Mouse (Mus musculus) thymus, postnatal 10 days (tissue): ENCODE data around the gene Vipas39.
"Not testable (repeated sequence)": the region's sequence is repeated elsewhere in the genome, so short reads cannot be mapped to it uniquely, and the experiment has no call there.

Experiments
- DNase-seq, 2 experiments: peaks; one replicate each; pipeline ENCODE4 v3.0.0; 2021; ENCODE audit warnings: low spot score in 2 of 2

Vipas39 gene

DNA sequence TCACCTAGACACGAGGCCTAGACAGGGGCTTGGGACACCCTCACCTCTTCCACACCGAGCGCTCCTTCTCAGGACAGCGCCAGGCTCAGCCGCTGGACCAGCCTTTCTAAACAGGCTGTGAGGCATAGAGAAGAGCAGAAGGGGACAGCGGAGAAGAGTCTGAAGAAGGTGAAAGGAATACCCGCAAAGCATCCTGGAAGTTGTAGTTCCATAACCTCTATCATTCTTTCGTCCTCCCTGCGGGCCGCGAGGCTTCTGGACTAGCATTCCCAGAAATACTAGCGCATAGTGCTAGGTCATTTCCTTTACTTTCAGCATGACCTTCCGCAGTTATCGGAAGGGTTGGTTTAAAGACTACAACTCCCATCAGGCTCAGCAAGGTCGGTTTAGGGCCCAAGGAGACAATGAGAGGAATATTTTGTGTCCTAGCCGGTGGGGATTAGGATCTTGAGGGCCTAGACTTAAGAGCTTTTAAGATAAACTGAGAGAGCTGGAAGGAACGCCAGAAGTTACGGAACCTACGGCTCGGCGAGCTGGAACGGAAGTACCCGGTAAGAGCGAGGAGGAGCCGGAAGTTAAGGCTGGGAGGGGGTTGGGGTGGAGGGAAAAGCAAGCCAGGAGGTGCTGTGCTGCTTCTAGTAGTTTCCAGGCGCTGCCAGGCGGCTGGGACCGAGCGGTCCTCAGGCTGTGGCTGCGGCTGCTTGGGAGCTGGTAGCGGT is at the start of gene Vipas39, which contains the start of gene Ahsa1:
Gene Vipas39 (minus strand): TSS at position 149 of the 719 bp plus-strand sequence.
Gene Ahsa1 (plus strand): TSS at position 372 of the 719 bp plus-strand sequence.
- peak; percentile 84 to 86 for DNase-seq

DNA sequence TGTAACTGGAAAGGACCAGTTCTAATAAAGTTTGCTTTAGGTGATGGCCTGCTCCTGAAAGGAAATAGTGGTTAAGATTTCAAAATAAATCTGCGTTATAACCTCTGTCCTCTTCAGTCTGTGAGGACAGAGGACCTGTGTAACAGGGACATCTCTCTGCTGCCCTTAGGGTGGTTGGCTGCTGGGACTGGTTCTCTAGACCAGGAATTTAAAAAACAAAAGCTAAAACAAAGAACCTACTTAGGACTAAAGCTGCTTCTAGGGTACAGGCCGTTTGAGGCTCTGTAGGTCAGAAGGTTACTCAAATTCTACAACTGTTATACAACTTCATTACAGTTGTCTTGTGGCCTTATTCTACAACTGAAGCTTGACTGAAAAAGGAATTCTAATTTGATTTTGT is 47.0 kb upstream of the Vipas39 start:
- DNase-seq: no peak

DNA sequence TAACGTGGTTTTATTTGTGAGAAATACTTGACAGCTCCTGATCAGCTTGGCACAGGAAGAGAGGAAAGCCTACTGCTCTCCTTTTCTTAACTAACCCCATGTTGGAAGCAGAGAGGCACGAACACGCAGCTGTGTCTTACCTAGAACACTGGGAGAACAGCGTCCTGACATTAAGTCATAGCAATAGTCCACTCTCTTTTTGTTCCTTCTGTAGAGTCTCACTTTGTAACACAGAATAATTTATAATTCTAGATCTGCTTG is 40.5 kb upstream of the Vipas39 start:
- DNase-seq: not testable (repeated sequence)

DNA sequence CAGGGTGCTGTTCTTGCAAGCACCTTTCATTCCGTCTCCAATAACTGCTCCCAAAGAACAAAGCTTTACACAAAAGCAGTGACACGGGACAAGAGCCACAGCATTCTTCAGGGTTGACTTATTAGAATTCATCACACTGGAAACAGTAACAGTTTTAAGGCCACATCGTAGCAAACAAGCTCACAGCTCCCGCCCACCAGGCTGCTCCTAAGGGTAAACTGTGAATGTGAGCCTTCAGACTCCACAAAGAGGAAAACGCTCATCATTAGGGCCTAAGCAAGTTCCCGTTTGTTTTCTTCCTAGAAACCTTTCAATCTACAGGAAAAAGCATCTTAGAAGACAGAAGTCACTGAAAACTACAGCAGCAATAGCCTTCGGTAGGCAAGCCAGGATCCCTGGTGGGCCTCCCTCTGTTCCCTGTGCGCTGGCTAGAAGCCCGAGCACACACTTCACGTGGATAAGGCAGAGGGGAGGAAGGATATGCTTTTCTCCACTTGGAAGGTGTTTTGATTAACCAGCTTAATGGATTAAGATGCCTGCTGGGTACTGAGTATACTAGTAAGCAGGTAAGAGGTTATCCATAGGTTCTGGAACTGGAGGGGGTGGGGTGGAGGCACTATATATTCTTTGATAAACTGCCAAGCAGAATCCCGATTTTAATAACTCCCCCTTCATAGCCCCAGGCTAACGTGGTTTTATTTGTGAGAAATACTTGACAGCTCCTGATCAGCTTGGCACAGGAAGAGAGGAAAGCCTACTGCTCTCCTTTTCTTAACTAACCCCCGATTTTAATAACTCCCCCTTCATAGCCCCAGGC is 39.9 kb upstream of the Vipas39 start:
- no peak for DNase-seq

DNA sequence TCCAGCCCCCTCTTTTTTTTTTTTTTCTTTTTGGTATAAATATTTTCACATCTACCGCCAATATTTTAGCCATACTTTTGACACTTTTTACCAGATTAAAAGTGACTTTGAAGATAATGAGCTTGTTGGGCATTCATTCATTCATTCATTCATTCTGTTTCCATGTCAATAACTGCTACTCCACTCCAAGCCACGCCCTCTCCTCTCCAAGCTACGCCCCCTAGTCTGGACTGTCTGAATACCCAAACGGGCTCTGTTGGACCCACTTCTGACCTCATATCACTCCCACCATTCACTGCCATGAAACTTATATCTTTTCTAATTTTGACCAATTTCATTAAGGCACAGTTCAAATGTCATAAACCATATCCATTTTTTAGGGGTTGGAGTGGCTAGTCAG is 35.1 kb upstream of the Vipas39 start:
- DNase-seq: no peak

DNA sequence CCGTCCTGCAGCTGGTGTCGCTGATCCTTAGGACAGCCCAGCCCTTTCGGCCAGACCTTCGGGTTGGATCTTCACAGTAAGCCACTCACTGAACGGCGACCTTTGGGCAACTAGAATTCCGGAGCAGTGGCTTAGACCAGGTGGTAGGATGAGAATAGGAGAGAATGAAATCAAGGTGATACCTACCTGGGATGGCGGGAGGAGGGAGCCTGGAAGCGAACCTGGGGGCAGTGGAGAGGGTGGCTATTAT is 34.3 kb upstream of the Vipas39 start:
- DNase-seq: no peak

DNA sequence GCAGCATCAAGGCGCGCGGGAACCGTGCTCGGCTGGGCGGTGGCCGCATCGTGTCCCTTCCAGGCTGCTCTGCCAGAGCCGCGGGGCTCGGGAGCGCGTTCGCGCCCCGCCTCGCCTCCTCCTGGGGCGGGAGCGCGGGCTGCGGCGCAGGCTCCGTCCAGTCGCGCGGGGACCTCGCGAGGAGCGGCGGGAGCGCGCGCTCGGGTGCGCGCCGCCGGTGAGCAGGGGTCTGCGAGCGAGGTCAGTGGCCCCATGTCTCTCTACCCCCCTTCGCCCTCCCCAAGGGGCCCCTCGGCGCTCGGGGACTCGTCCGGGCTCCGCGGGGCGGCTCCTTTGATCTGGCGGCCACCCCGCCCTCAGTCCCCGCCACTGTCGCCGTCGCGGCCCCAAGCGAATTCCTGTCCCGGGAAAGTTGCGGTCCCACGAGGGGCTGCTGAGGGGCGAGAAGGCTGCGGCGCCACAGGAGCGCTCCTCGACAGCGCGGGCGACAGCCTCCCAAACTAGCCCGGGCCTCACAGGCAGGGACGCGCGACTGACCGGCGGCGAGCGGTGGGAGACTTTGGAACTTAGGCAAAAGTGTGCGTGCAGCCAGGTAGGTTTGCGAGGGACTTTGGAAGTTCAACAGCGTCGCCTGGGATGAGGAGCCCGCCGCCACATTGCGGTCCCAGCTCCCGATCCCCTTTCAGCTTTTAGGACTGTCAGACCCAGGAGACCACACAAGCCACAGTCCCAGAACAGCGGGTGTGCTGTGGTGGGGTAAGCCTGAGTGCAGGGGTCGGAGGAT is 33.8 kb upstream of the Vipas39 start, which contains the start of gene Ism2:
Gene Ism2 (minus strand): TSS at position 49 of the 784 bp plus-strand sequence.
- DNase-seq: no peak

DNA sequence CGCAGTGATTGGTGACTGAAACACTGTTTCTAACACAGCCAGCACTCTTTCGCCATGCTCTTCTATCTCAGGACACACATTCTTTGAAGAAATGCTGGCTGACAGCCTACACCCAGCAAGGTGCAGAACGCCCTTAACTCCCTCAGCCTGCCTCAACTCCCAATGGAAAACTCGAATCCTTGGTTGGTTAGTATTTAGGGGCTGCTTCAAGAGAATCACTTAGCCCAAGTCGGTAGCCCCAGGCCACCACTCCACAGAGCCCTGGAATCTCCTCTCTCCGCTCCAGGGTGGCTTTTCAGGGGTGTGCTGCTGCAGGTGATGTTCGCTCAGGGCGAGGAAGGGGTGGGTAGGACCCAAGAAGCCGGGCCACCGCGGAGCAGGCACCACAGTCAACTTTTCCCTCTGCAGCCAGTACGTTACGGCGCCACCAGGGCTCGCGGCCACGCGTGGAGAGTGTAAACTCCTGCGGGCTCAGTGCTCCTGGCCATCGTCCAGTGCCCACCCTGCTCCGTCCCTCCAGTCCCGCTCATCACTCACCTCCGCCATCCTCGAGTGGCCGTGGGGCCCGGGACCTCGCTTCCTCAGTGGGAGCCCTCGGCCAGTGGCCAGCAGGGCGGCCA is 33.1 kb upstream of the Vipas39 start:
- no peak for DNase-seq

DNA sequence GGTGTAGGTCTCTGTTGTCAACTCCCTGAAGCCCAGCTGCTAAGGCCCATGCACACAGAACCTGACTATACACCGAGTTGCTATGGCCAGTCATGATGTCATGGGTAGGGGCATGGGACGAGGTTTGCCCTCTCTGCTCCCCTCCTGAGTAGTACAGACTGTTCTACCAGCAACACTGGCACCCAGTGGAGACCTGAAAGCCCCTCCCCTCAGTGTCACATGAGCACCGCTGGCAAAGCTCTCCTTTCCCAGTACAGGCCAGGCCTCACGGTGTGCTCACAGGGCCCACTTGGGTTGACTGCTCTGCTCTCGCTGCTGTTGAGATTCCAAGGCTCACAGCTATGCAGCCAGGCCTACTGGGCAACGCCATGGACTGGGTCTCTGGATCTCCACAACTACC is 27.9 kb upstream of the Vipas39 start:
- no peak for DNase-seq

DNA sequence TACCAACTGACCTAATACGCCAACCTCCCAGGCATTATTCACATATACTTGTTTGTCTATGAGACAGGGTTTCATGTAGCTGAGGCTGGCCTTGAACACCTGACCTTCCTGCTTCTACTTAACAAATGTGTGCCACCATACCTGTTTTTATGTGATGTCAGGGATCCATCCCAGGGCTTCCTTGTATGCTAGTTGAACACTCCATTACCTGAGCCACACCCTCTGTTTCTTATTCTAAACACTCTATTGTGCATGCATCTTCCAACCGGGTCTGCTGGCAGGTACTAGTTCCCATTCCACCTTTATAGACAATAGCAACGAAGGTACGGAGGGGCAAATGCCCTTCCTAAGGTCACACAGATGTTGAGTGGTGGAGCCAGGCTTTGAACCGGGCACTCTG is 23.0 kb upstream of the Vipas39 start:
- no peak for DNase-seq

DNA sequence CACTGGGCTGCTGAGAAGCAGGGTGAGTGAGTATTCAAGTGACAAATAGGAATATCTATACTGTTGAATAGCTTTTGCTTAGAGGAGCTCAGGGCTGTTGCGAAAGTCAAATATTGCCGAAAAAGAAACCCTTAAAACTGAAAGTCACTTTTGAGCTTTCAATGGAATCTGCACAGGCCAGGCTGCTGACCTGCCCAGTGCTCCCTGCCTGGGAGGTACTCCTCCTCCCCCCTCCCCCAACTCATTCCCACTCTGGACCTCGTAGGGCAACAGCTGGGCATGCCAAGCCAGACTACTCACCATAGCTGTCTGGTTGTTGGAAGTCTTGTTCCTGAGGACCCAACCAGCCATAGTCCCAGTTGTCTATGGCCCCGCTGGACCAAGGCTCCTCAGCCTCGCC is 18.7 kb upstream of the Vipas39 start:
- DNase-seq: no peak

DNA sequence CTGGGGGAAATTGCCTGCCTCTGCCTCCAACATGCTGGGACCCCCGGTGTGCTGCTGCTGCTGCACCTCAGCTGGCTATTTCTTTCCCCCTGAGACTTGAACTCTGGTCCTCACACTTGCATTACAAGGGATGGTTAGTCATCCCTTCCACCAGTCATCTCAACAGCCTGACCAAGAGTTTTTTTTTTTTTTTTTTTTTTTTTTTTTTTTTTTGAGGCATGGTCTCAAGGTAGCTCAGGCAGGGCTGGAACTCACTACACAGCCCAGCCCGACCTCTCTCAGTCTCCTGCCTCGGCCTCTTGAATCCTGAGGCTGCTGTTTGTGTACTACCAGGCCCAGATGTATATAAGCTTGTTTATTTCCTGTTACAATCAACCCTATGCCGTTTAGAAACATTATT is 18.2 kb upstream of the Vipas39 start:
- no peak for DNase-seq

DNA sequence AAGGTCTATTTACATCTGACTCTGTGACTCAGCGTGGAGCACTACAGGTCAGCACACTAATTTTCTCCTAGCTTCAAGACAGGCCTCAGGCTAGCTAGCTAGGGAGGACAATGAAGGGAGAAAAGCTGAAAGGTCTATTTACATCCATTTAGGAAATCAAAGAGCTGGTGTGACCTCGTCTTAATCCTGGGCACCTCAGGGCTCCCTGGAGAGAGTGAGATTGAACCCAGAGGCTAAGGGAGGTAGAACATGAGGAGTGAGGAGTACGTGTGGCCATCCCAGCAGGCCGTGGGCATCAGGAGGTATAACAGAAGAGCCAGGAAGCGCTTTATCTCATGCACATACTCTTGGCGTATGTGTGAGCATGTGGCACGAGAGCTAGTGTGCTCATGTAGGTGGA is 17.6 kb upstream of the Vipas39 start:
- DNase-seq: no peak

DNA sequence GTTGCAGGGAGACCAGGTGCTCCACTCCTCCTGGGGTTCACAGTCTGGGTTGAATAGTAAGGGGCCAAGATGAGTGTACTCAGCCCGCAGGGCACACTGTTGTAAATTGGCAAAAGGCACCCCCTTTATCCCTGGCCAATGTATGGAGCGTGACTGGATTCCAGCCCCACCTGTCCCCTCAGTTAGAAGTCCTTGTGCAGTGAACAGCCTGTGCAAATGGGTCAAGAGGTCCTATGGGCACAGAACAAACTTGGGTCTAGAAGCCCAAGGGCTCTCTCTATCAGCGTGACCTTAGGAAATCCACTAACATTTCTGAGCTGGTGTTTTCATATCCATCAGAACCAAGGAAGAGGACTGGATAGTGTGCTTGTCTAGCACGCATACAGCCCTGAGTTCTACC is 16.7 kb upstream of the Vipas39 start:
- no peak for DNase-seq

DNA sequence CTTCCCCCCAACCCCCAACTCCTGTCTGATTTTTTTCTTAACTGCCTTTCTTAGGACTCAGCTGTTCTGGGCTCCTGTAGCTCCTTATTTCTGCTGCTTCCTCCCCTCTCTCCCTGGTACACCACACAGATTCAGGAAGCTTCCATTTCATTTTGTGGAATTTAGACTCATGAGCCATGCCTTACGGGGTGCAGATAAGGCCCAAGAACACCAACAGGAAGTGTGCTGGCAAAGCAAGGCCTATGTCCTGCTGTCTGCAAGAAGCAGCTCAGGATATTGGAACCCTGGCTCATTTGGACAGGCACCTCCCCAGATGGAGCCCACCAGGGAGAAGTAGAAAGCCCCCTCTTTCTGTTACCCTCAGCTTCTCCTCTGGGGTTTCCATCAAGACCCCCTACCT is 15.7 kb upstream of the Vipas39 start:
- no peak for DNase-seq

DNA sequence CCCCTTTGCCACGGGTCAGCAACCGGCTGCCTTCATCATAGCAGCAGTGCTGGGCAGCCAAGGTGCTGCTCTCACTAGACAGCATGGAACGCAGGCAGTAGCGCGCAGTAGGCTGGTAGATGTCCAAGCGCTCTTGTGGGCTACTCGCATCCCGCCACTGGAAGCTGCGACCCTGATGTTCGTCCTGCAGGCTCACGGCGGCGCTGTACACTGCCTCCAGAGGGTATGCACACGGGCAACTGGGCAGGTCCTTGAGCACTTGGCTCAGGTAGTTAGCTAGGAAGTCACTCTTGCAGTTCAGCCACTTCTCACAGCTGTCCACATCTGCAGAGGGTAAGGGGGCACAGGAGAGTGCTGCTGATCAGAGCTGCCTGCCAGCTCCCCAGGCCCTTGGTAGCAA is 13.8 kb upstream of the Vipas39 start:
- no peak for DNase-seq

DNA sequence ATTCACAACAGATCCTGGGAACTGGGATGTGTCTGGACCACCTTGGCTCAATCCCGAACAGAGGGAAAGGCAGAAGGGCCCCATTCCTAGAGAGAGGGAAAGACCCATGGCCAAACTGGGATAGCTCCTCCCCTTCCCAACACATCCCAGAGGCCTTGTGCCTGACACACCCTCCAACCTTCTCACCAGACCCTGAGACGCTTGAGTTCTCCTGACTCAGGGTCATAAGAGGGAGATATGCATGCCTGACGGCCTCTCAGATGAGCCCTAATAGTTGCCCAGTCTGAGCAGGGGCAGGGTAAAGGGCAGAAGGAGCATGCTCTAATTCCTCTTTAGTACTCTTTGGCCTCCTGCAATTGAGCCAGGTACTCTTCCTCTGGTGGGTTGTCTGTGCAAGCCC is 13.3 kb upstream of the Vipas39 start:
- DNase-seq: no peak

DNA sequence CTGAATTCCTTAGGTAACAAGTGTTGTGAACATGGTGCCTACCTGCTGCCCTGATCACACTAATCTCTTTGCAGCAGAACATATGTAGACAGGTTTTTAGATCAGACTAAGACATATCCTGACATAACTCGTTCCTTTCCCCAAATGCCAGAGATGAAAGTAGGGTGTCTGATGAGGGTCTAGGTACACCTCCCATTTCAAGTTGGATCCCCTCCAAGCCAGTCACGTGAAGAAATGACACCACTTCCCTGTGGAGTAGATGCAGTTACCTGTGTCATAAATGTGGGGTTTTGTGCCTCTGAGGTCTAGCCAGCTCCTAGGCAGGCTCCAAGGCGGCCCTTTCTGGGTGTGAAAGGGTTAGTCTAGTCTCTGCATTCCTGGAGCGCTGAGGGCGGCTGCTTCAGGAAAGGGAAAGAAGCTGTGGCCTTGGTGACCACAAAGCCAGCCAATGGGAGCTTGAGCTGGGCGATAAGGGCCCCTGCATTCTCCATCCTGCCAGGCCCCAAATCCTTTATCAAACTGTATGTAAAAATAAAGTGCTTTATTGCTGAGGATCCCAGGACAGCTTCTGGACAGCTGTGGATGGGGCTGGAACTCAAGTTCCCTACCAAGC is 12.2 kb upstream of the Vipas39 start:
- DNase-seq: no peak

DNA sequence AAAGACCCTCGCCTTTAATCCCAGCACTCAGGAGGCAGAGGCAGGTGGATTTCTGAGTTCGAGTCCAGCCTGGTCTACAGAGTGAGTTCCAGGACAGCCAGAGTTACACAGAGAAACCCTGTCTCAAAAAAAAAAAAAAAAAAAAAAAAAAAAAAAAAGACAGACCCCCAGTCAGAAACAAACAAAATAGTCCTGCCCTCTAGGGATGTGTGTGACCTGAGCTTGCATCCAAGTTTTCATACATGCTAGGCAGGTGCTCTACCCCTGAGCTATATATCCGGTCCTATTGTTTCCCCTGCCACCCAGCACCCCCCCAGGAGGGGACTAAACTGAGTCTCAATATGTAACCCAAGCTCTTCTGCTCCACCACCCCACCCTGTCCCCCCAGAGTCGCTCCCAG is 11.2 kb upstream of the Vipas39 start:
- not testable (repeated sequence) for DNase-seq

DNA sequence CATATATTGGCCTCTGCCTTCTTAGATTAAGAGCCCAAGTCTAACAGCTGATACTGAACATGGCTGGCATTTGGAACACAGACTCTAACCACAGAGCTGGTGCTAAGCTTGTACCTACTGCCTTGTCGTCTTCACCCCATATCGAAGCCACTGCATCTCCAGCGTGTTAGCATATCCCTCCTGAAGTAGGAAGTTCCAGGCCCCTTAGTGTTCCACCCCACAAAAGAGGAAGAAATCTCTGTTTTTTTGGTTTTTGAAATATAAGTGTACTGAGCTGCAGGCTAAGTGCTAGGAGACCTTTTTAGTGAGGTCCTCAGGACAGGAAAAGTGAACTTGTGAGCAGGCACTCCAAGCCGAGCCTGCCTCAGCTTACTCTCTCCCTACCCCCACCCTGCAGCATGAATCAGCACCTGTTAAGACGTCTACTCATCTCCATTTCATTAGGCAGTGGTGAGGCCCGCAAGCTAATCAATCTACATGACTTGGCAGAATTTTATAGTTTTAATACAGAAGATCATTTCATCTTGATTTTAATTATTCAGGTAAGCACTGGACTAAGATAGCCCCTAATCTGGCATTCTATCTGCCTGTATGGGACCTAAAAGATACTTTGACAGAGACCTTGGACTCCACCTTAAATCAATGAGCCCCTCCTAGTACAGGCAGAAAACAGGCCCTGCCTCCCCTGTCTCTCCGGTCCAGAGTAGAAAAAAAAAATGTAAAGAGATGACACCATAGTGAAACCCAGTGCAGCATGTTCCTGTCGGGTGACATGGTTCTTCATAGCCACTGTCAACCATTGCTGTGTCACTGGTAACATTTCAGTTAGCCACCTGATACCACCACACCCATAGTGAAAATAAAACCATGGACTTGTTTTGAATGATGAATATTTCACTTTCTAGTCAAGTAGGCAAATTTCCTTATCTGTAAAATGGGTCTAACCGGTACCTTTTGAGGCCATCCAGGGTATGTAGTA is 9.1 kb upstream of the Vipas39 start:
- DNase-seq: no peak

DNA sequence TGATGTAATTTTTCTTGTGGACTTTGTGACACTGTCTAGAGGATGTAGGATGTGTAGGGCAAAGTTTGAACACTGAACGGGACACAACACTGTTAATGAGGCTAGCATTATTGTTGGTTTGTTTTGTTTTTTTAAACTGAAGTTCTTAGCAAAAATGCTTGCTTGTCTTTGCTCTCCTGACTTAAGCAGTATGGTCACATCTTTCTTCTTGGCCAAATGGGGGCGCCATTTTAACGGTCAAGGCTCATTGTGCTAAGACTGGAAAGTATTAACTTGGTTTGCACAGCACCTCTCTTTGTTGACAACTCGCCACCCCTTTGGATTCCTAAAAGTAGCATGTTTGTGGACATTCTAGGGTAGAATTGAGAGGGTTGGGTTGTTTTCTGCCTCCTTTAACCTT is 1.6 kb upstream of the Vipas39 start:
- DNase-seq: peak in 1 of 2 experiments; percentile 9
